ENCODE assay signal across 8 mouse cellular contexts in genomic region chr9:122294242-122294881, GRCm38 (mm10). TPM values are rescaled to one million over a fixed set of nuclear protein-coding genes. Genes with fewer than 3 reads are reported as not detected.
DNase-seq lines count a peak whose midpoint lies in the region; ATAC-seq lines count a peak whose summit lies in the region.

Ano10 (minus strand) TSS chr9:122294423.

- H3K4me3 ChIP-seq in lung, embryonic 16.5 days (ENCODE audit: low read length), result peak within 1 kb of the TSS; percentile 84

- peak within 1 kb of the TSS; percentile 89 for H3K9ac ChIP-seq in lung, embryonic 16.5 days (ENCODE audit: low read length)

- H3K9me3 ChIP-seq in lung, embryonic 16.5 days (ENCODE audit: control insufficient read depth, low read length), result no peaks in the 10 kb centered on the region

- peak within 1 kb of the TSS; percentile 77 for H3K4me2 ChIP-seq in lung, embryonic 16.5 days (ENCODE audit: low read depth, low read length)

- H3K36me3 ChIP-seq in lung, embryonic 16.5 days (ENCODE audit: control insufficient read depth, insufficient read depth, low read length), result no peaks in the 10 kb centered on the region

- WGBS in lung, embryonic 16.5 days, result 0% methylated on average over 48 of the region's 51 CpGs

- H3K27me3 ChIP-seq in lung, embryonic 16.5 days (ENCODE audit: control insufficient read depth, insufficient read depth, low read depth, low read length), result no peaks in the 10 kb centered on the region

- peak; percentile 93 to 96 for ATAC-seq in hematopoietic stem cell, adult 5-6 weeks (replicated peaks in 1 of 2; ENCODE audit: insufficient read depth in 1 of 2, low FRiP score in 2 of 2, low TSS enrichment in 1 of 2, low read depth in 1 of 2, poor library complexity in 2 of 2, severe bottlenecking in 2 of 2)
- peak; percentile 96 for ATAC-seq in lung, embryonic 16.5 days (ENCODE audit: low read depth)

- peak; percentile 89 for DNase-seq in MEL-GATA-1-ER (ENCODE audit: extremely low read depth, low read depth)
- peak; percentile 93 for DNase-seq in cerebellum, adult 8-10 months
- DNase-seq in forelimb bud, embryonic 11.5 days (ENCODE audit: low read depth, low spot score), result peak; percentile 95
- peak; percentile 88 for DNase-seq in layer of hippocampus, adult 9-10 months (ENCODE audit: low spot score)
- peak; percentile 73 for DNase-seq in ovary, postnatal 10 days (ENCODE audit: low spot score)
- peak; percentile 95 to 97 for DNase-seq in thymus, postnatal 10 days (ENCODE audit: low spot score in 2 of 2)

- peak within 1 kb of the TSS; percentile 67 for H3K27ac ChIP-seq in lung, embryonic 16.5 days (ENCODE audit: low read length)

- peaks cover 10% of the 10 kb centered on the region; the same call in 1 of the 2 replicates for H3K4me1 ChIP-seq in lung, embryonic 16.5 days (replicated peaks; ENCODE audit: control insufficient read depth, insufficient read depth, low read length)

RNA-seq across cellular contexts. Expression of gene Ano10, which starts in this region (rescaled TPM):
- 18.2 and 23.4 TPM in 2 replicates for total RNA-seq in hematopoietic stem cell, adult 5-6 weeks (2017)
- 31.8 and 36.5 TPM in 2 replicates for polyA plus RNA-seq in lung, embryonic 16.5 days (2015; fragmentation: Nextera tagmentation; extraction: Ambion mirVana)

Comparison
In these comparisons a context has a peak if more than half of its experiments do, and no peak if none do; other contexts are left out.
1. Peak in every context shown above with its lines: DNase-seq, ATAC-seq, H3K4me3 ChIP-seq and H3K27ac ChIP-seq.